Mouse (Mus musculus): ENCODE results near the gene Urah.

The Urah gene

GRCm38 (mm10) chr7:140877364-140877763 lies 42.5 kb downstream of the Urah start:
- no peak for DNase-seq

DNA sequence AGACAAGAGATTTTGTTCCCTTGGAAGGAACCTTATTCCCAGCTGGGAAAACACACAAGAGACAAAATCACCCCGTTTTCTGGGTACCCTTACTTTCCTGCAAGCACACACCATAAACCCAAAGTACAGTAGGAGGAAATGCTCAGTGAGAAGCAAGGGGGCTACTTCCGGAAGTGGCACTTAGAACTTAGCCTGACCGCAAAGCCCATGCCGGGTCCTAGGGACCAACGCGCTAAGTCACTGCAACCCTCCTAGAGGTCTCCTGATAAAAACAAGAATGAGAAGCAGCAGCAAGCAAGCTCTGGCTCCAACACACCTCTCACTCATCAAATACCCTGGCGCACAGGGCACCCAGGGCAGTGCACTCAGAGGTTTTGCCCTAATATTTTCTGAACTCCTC lies 44.5 kb downstream of the Urah start:
- DNase-seq, result no peak

DNA sequence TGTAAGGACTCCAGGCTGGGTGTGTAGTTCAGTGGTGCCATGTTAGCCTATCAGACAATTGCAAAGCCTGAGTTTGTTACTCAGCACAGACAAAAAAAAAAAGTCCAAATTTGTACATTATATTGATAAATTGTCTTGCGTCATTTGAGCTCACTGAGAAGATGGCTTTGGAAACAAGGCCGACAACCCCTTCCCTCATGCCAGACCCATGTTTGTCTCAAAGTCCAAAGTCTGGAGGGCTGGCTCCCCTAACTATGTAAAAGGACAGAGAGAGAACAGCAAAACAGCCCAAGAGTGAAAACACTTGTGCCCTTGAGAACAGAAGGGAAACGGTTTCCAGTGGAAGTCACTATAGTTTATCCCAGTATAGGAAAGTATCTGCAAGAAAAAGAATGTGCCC lies 45.6 kb downstream of the Urah start:
- no peak for DNase-seq

GRCm38 (mm10) chr7:140880865-140881515 lies 46.2 kb downstream of the Urah start:
- no peak for DNase-seq

GRCm38 (mm10) chr7:140881696-140882468 lies 47.1 kb downstream of the Urah start, which contains the start of the genes Psmd13 and Sirt3:
Gene Psmd13 (plus strand): TSS chr7:140881968.
Gene Sirt3 (minus strand): TSS chr7:140882309.
- DNase-seq, result peak; percentile 98 to 99

- no peak for DNase-seq
Observed at GRCm38 (mm10) chr7:140882469-140882803, 47.6 kb downstream of the Urah start.
